Mouse (Mus musculus) kidney, adult 8-10 months (tissue): ENCODE data around the gene Lrrc4c.

Experiments
- DNase-seq, 2 experiments: peaks; one replicate each; pipeline ENCODE4 v3.0.0; 2022

The Lrrc4c gene

GRCm38 (mm10) chr2:96573755-96574154 lies 255.8 kb downstream of the Lrrc4c start:
- no peak for DNase-seq

- no peak for DNase-seq
Observed at GRCm38 (mm10) chr2:96577701-96578100, 259.7 kb downstream of the Lrrc4c start.

- no peak for DNase-seq
Observed at GRCm38 (mm10) chr2:96580136-96580733, 262.3 kb downstream of the Lrrc4c start.

- DNase-seq = peak; percentile 9 to 37
Observed at GRCm38 (mm10) chr2:96585665-96586064, 267.7 kb downstream of the Lrrc4c start.

- DNase-seq = no peak
Observed at GRCm38 (mm10) chr2:96604801-96605200, 286.8 kb downstream of the Lrrc4c start.

- DNase-seq = no peak
Observed at GRCm38 (mm10) chr2:96614121-96614520, 296.2 kb downstream of the Lrrc4c start.

- DNase-seq = no peak
Observed at GRCm38 (mm10) chr2:96618691-96619205, 300.8 kb downstream of the Lrrc4c start.

- DNase-seq = no peak
Observed at GRCm38 (mm10) chr2:96667113-96667512, 349.1 kb downstream of the Lrrc4c start.

- DNase-seq = no peak
Observed at GRCm38 (mm10) chr2:96681806-96682205, 363.8 kb downstream of the Lrrc4c start.

- no peak for DNase-seq
Observed at GRCm38 (mm10) chr2:96685328-96685727, 367.4 kb downstream of the Lrrc4c start.

GRCm38 (mm10) chr2:96705004-96705403 lies 387.0 kb downstream of the Lrrc4c start:
- no peak for DNase-seq

- no peak for DNase-seq
Observed at GRCm38 (mm10) chr2:96707772-96708350, 389.9 kb downstream of the Lrrc4c start.

GRCm38 (mm10) chr2:96714561-96714960 lies 396.6 kb downstream of the Lrrc4c start:
- no peak for DNase-seq

- no peak for DNase-seq
Observed at GRCm38 (mm10) chr2:96717353-96717752, 399.4 kb downstream of the Lrrc4c start.

GRCm38 (mm10) chr2:96723395-96723794 lies 405.4 kb downstream of the Lrrc4c start:
- DNase-seq = no peak

- DNase-seq = no peak
Observed at GRCm38 (mm10) chr2:96736081-96736480, 418.1 kb downstream of the Lrrc4c start.

- DNase-seq = no peak
Observed at GRCm38 (mm10) chr2:96755066-96755465, 437.1 kb downstream of the Lrrc4c start.

GRCm38 (mm10) chr2:96757701-96758100 lies 439.7 kb downstream of the Lrrc4c start:
- no peak for DNase-seq

- no peak for DNase-seq
Observed at GRCm38 (mm10) chr2:96763538-96763937, 445.6 kb downstream of the Lrrc4c start.

GRCm38 (mm10) chr2:96775376-96775775 lies 457.4 kb downstream of the Lrrc4c start:
- DNase-seq = no peak

GRCm38 (mm10) chr2:96796681-96797385 lies 478.9 kb downstream of the Lrrc4c start:
- DNase-seq = peak in 1 of 2 experiments; percentile 0

GRCm38 (mm10) chr2:96850839-96851396 lies 532.9 kb downstream of the Lrrc4c start:
- no peak for DNase-seq

GRCm38 (mm10) chr2:96853797-96854196 lies 535.8 kb downstream of the Lrrc4c start:
- no peak for DNase-seq

GRCm38 (mm10) chr2:96876062-96876461 lies 558.1 kb downstream of the Lrrc4c start:
- no peak for DNase-seq
